Mouse (Mus musculus) limb, embryonic 10.5 days (tissue): ENCODE data around the gene 2210017I01Rik. TPM values are rescaled to one million over a fixed set of nuclear protein-coding genes. Genes with fewer than 3 reads are reported as not detected.

Experiments
- DNase-seq: peaks from one replicate; pipeline ENCODE4 v3.0.0-alpha.2; 2017; ENCODE audit warnings: low spot score
- H3K27ac ChIP-seq: fragments of 300-500 bp; sonication (generic); 2 replicates; pipeline ENCODE4 v1.5.1; 2016; ENCODE audit warnings: mild to moderate bottlenecking
- H3K27me3 ChIP-seq: fragments of 300-500 bp; sonication (generic); 2 replicates; pipeline ENCODE4 v1.6.1; 2016; ENCODE audit warnings: low read depth, mild to moderate bottlenecking; ENCODE audit not compliant: poor library complexity, severe bottlenecking
- H3K36me3 ChIP-seq: fragments of 300-500 bp; sonication (generic); 2 replicates; pipeline ENCODE4 v1.6.1; 2016; ENCODE audit warnings: mild to moderate bottlenecking, moderate library complexity
- H3K4me1 ChIP-seq: fragments of 300-500 bp; sonication (generic); 2 replicates; pipeline ENCODE4 v1.6.1; 2016
- H3K4me3 ChIP-seq: fragments of 300-500 bp; sonication (generic); 2 replicates; pipeline ENCODE4 v1.5.1; 2016; ENCODE audit warnings: mild to moderate bottlenecking, moderate library complexity
- H3K9me3 ChIP-seq: fragments of 300-500 bp; sonication (generic); replicated peaks from 2 replicates; pipeline ENCODE4 v1.6.1; 2016; ENCODE audit warnings: mild to moderate bottlenecking
- WGBS: fragments of 180-500 bp; shearing (Covaris S2); methylation state at CpG from one replicate; pipeline ENCODE4 v1.1.7; 2016; 5-methylcytosine and 5-hydroxymethylcytosine counted together
- polyA plus RNA-seq: library from polyadenylated mRNA; unstranded; fragments of >200 nt; fragmentation: Nextera tagmentation; extraction: Ambion mirVana; gene quantifications from 2 replicates; pipeline ENCODE4 v1.2.1, GENCODE M21; 2016

The 2210017I01Rik gene
- polyA plus RNA-seq = not detected in 2 replicates

GRCm38 (mm10) chr3:92607392-92607791, at the start of gene 2210017I01Rik:
TSS of gene 2210017I01Rik (minus strand) at chr3:92607492.
- Histone ChIP-seq H3K4me3 (no peak within 1 kb of the TSS), H3K27ac (no peak within 1 kb of the TSS), H3K4me1 (no peaks in the 10 kb centered on the region), H3K27me3 (no peaks in the 10 kb centered on the region), H3K9me3 (no peaks in the 10 kb centered on the region), H3K36me3 (no peaks in the 10 kb centered on the region)
- DNase-seq = no peak

- no peak for DNase-seq
- no peak within 1 kb of the TSS for H3K27ac ChIP-seq
- no peaks in the 10 kb centered on the region for H3K9me3 ChIP-seq
- no peak within 1 kb of the TSS for H3K4me3 ChIP-seq
- no peaks in the 10 kb centered on the region for H3K36me3 ChIP-seq
- H3K4me1 ChIP-seq = no peaks in the 10 kb centered on the region
- H3K27me3 ChIP-seq = no peaks in the 10 kb centered on the region
Observed at GRCm38 (mm10) chr3:92656826-92657225, 49.5 kb upstream of the 2210017I01Rik start, which contains the start of gene Lce1b. TSS of gene Lce1b (minus strand) at chr3:92656926.

- Histone ChIP-seq H3K4me1 (no peaks in the 10 kb centered on the region), H3K27me3 (no peaks in the 10 kb centered on the region), H3K27ac (no peak within 1 kb of the TSS), H3K9me3 (no peaks in the 10 kb centered on the region), H3K36me3 (no peaks in the 10 kb centered on the region), H3K4me3 (no peak within 1 kb of the TSS)
- no peak for DNase-seq
- 91% methylated on average over 1 of the region's 1 CpGs for WGBS
Observed at GRCm38 (mm10) chr3:92648207-92648606, 40.9 kb upstream of the 2210017I01Rik start, which contains the start of gene Lce1a1. TSS of gene Lce1a1 (minus strand) at chr3:92648307.

- Histone ChIP-seq H3K4me3 (no peak overlapping the region), H3K4me1 (no peaks in the 10 kb centered on the region), H3K36me3 (no peaks in the 10 kb centered on the region), H3K27me3 (no peaks in the 10 kb centered on the region), H3K9me3 (no peaks in the 10 kb centered on the region), H3K27ac (no peak overlapping the region)
- WGBS = 91% methylated on average over 15 of the region's 15 CpGs
- no peak for DNase-seq
Observed at GRCm38 (mm10) chr3:92639854-92640253, 32.6 kb upstream of the 2210017I01Rik start.

- H3K4me3 ChIP-seq = no peak overlapping the region
- no peaks in the 10 kb centered on the region for H3K36me3 ChIP-seq
- no peaks in the 10 kb centered on the region for H3K27me3 ChIP-seq
- 86% methylated on average over 3 of the region's 3 CpGs for WGBS
- H3K9me3 ChIP-seq = no peaks in the 10 kb centered on the region
- H3K4me1 ChIP-seq = no peaks in the 10 kb centered on the region
- no peak overlapping the region for H3K27ac ChIP-seq
- DNase-seq = no peak
Observed at GRCm38 (mm10) chr3:92638653-92638991, 31.3 kb upstream of the 2210017I01Rik start.

GRCm38 (mm10) chr3:92637745-92638652, 30.7 kb upstream of the 2210017I01Rik start:
- H3K27me3 ChIP-seq = no peaks in the 10 kb centered on the region
- 70% methylated on average over 1 of the region's 1 CpGs for WGBS
- no peaks in the 10 kb centered on the region for H3K36me3 ChIP-seq
- H3K4me1 ChIP-seq = no peaks in the 10 kb centered on the region
- no peaks in the 10 kb centered on the region for H3K9me3 ChIP-seq
- no peak for DNase-seq
- no peak overlapping the region for H3K27ac ChIP-seq
- no peak overlapping the region for H3K4me3 ChIP-seq

- DNase-seq = no peak
- Histone ChIP-seq H3K9me3 (no peaks in the 10 kb centered on the region), H3K4me1 (no peaks in the 10 kb centered on the region), H3K27ac (no peak within 1 kb of the TSS), H3K36me3 (no peaks in the 10 kb centered on the region), H3K27me3 (no peaks in the 10 kb centered on the region), H3K4me3 (no peak within 1 kb of the TSS)
- 87% methylated on average over 2 of the region's 2 CpGs for WGBS
Observed at GRCm38 (mm10) chr3:92621560-92621959, 14.3 kb upstream of the 2210017I01Rik start, which contains the start of gene Lce6a. TSS of gene Lce6a (minus strand) at chr3:92621660.

- 77% methylated on average over 1 of the region's 1 CpGs for WGBS
- no peak for DNase-seq
- H3K4me1 ChIP-seq = no peaks in the 10 kb centered on the region
Observed at GRCm38 (mm10) chr3:92609804-92610203, 2.5 kb upstream of the 2210017I01Rik start.

GRCm38 (mm10) chr3:92602169-92602568, 5.1 kb downstream of the 2210017I01Rik start:
- Histone ChIP-seq H3K4me1 (no peaks in the 10 kb centered on the region), H3K27me3 (no peaks in the 10 kb centered on the region), H3K4me3 (no peak overlapping the region), H3K27ac (no peak overlapping the region), H3K9me3 (no peaks in the 10 kb centered on the region), H3K36me3 (no peaks in the 10 kb centered on the region)
- no peak for DNase-seq
- WGBS = 51% methylated on average over 1 of the region's 1 CpGs

More at GRCm38 (mm10) chr3:92609804-92610203, 2.5 kb upstream of the 2210017I01Rik start:
- Histone ChIP-seq H3K9me3 (no peaks in the 10 kb centered on the region), H3K36me3 (no peaks in the 10 kb centered on the region), H3K4me3 (no peak overlapping the region), H3K27me3 (no peaks in the 10 kb centered on the region), H3K27ac (no peak overlapping the region)

- Histone ChIP-seq H3K4me1 (no peaks in the 10 kb centered on the region), H3K9me3 (no peaks in the 10 kb centered on the region), H3K4me3 (no peak overlapping the region), H3K27ac (no peak overlapping the region), H3K36me3 (no peaks in the 10 kb centered on the region), H3K27me3 (no peaks in the 10 kb centered on the region)
- DNase-seq = no peak
- WGBS = 47% methylated on average over 1 of the region's 1 CpGs
Observed at GRCm38 (mm10) chr3:92600456-92600855, 6.8 kb downstream of the 2210017I01Rik start.

- Histone ChIP-seq H3K27me3 (no peaks in the 10 kb centered on the region), H3K4me3 (no peak overlapping the region), H3K36me3 (no peaks in the 10 kb centered on the region), H3K4me1 (no peaks in the 10 kb centered on the region), H3K9me3 (no peaks in the 10 kb centered on the region), H3K27ac (no peak overlapping the region)
- no peak for DNase-seq
Observed at GRCm38 (mm10) chr3:92599973-92600372, 7.3 kb downstream of the 2210017I01Rik start.

GRCm38 (mm10) chr3:92598429-92598828, 8.9 kb downstream of the 2210017I01Rik start:
- 93% methylated on average over 2 of the region's 2 CpGs for WGBS
- Histone ChIP-seq H3K27ac (no peak overlapping the region), H3K4me3 (no peak overlapping the region)

GRCm38 (mm10) chr3:92588858-92589257, 18.4 kb downstream of the 2210017I01Rik start, which contains the start of gene Smcp:
TSS of gene Smcp (minus strand) at chr3:92588997.
- 83% methylated on average over 1 of the region's 1 CpGs for WGBS
- H3K4me1 ChIP-seq = no peaks in the 10 kb centered on the region
- DNase-seq = no peak

More at GRCm38 (mm10) chr3:92598429-92598828, 8.9 kb downstream of the 2210017I01Rik start:
- H3K4me1 ChIP-seq = no peaks in the 10 kb centered on the region
- H3K27me3 ChIP-seq = no peaks in the 10 kb centered on the region
- no peaks in the 10 kb centered on the region for H3K36me3 ChIP-seq
- DNase-seq = no peak
- no peaks in the 10 kb centered on the region for H3K9me3 ChIP-seq

More at GRCm38 (mm10) chr3:92588858-92589257, 18.4 kb downstream of the 2210017I01Rik start, which contains the start of gene Smcp:
- H3K27ac ChIP-seq = no peak within 1 kb of the TSS
- H3K27me3 ChIP-seq = no peaks in the 10 kb centered on the region
- no peaks in the 10 kb centered on the region for H3K36me3 ChIP-seq
- no peak within 1 kb of the TSS for H3K4me3 ChIP-seq
- no peaks in the 10 kb centered on the region for H3K9me3 ChIP-seq
